Mouse (Mus musculus) heart, adult 11 months (tissue): ENCODE measurements at regions not wholly inside any gene's neighbourhood (a gene's known extent, or its start where the extent isn't known, plus 50 kb on each side); places are given as distances from the start of the nearest gene placed in this dataset.

Experiments used
- DNase-seq: peaks from one replicate; pipeline ENCODE4 v3.0.0; 2022

- peak; percentile 96 for DNase-seq
Measured at GRCm38 (mm10) chr6:52486655-52487054, 153.5 kb downstream of the Hibadh start.

DNA sequence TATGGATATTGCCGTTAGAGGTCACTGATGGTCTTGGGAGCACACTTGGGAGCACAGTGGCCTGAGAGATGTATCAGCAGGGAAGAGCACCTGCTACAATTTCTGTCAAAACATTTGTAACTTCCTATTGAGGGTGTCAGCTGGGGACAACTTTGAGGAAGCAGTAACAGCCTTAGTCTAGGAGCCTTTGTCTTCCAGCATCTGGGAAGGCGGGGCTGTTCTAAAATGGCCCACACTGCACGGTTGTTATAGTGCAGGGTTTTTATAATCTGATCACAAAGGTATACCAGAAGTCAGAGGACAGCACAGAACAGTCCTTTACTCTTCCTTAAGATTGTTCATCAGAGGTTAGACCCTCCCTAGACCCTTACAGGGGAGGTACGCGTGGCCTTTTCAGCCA is 152.3 kb downstream of the Hibadh start:
- DNase-seq = peak; percentile 93

DNA sequence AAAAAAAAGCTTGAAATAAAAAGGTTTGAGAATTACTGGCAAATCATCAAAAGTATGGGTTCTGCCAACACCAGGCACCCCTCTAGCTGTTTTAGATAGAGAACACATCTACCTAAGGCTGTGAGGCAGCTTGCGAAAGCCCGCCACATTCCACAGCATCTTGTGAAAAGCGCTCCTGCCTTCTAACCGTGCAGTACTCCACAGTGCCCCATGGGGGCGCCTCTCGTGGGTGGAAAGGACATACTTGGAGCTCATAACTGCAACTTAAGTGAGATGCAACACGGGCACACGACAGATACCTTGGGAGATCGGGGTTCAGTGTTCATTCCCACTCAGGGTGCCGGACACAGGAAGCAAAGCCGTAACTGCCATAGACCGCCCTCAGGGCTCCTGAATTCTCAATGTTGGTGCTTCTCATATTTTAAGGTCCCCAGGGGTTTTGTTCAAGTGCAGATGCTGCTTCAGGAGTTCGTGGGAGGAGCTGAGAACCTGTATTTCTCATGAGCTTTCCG is 149.9 kb downstream of the Hibadh start:
- peak; percentile 84 for DNase-seq

- DNase-seq = peak; percentile 76
Measured at GRCm38 (mm10) chr6:52495301-52495700, 144.9 kb downstream of the Hibadh start.

DNA sequence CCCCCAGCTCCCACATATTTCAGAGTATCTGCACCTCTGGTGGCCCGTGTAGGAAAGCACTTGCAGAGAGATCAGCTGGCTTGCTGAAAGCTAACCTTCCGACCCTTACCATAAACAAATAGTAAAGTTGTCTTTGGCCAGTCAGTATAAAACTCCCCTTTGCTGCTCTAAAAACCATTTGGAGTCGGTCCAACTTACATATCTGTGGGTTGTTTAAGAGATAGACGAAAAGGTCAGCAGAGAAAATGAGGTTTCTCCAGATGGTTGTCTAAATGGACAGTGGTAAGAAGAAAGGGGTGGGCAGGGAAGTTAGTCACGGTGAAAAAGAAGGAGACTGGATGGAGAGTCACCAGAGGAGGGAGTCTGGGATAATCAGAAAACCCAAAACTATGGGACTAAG is 144.3 kb downstream of the Hibadh start:
- peak; percentile 48 for DNase-seq
